8 mouse cellular contexts compared by ENCODE assay signal in genomic region chr8:95633262-95634062, GRCm38 (mm10). TPM values are rescaled to one million over a fixed set of nuclear protein-coding genes. Genes with fewer than 3 reads are reported as not detected.
DNase-seq lines count a peak whose midpoint lies in the region; ATAC-seq and TF ChIP-seq lines count a peak whose summit lies in the region.

Gene Gins3 (plus strand): TSS chr8:95633453.

- peaks cover 14% of the 10 kb centered on the region for H3K79me3 ChIP-seq in C2C12 (ENCODE audit: low read depth)

- H3K9ac ChIP-seq in heart, embryonic 13.5 days: peak within 1 kb of the TSS; percentile 89
- H3K9ac ChIP-seq in liver, embryonic 12.5 days: peak within 1 kb of the TSS; percentile 84
- H3K9ac ChIP-seq in stomach, embryonic 15.5 days: peak within 1 kb of the TSS; percentile 60

- TF ChIP-seq CTCF in C2C12 (IDR thresholded peaks at IDR 0.05; ENCODE audit: control insufficient read depth, insufficient read depth, insufficient read length): no peak
- TF ChIP-seq CTCF in brain, embryonic 14.5 days (IDR thresholded peaks at IDR 0.05; ENCODE audit: borderline replicate concordance, extremely low read depth, insufficient read depth, insufficient read length): no peak

- H3K4me2 ChIP-seq in heart, embryonic 13.5 days: peak within 1 kb of the TSS; percentile 81
- peak within 1 kb of the TSS; percentile 87 for H3K4me2 ChIP-seq in liver, embryonic 12.5 days
- H3K4me2 ChIP-seq in stomach, embryonic 15.5 days: peak within 1 kb of the TSS; percentile 78

- peak; percentile 98 for DNase-seq in brain, embryonic 14.5 days (ENCODE audit: low read depth)
- peak; percentile 95 for DNase-seq in kidney, postnatal 10 days
- DNase-seq in natural killer cell, adult 2 months (ENCODE audit: low spot score in 2 of 2): peak; percentile 82 to 87

- WGBS in heart, embryonic 13.5 days: under 1% methylated on average over 52 of the region's 52 CpGs
- WGBS in liver, embryonic 12.5 days (ENCODE audit: insufficient replicate concordance): under 1% methylated on average over 52 of the region's 52 CpGs
- under 1% methylated on average over 52 of the region's 52 CpGs for WGBS in stomach, embryonic 15.5 days

- no peak for TF ChIP-seq POLR2A in brain, embryonic 14.5 days (IDR thresholded peaks at IDR 0.05; ENCODE audit: borderline replicate concordance, extremely low read depth, insufficient read depth, insufficient read length, poor library complexity, severe bottlenecking)

- peak; percentile 61 for ATAC-seq in heart, embryonic 13.5 days (ENCODE audit: extremely low read depth, insufficient number of reproducible peaks, low FRiP score, low TSS enrichment)
- peak; percentile 93 for ATAC-seq in liver, embryonic 12.5 days
- ATAC-seq in stomach, embryonic 15.5 days (ENCODE audit: insufficient read depth, low FRiP score, low read depth): peak; percentile 93

- H3K27me3 ChIP-seq in C2C12 (ENCODE audit: control insufficient read depth, insufficient read depth, insufficient read length): no peaks in the 10 kb centered on the region
- no peaks in the 10 kb centered on the region; the same call in 1 of the 2 replicates for H3K27me3 ChIP-seq in erythroblast, embryonic 14.5 days (ENCODE audit: control insufficient read depth)
- 0 out of 2 replicates have a peak, but pooled peaks cover 6% of the 10 kb centered on the region for H3K27me3 ChIP-seq in heart, embryonic 13.5 days (replicated peaks)
- peaks cover 8% of the 10 kb centered on the region; the same call in 1 of the 2 replicates for H3K27me3 ChIP-seq in liver, embryonic 12.5 days (replicated peaks)
- 0 out of 2 replicates have a peak, but pooled peaks cover 3% of the 10 kb centered on the region for H3K27me3 ChIP-seq in stomach, embryonic 15.5 days (replicated peaks)

- peaks cover 4% of the 10 kb centered on the region for H3K36me3 ChIP-seq in C2C12 (ENCODE audit: control insufficient read depth, insufficient read depth)
- peaks cover 24% of the 10 kb centered on the region for H3K36me3 ChIP-seq in erythroblast, embryonic 14.5 days (ENCODE audit: control insufficient read depth)
- peaks cover 6% of the 10 kb centered on the region for H3K36me3 ChIP-seq in heart, embryonic 13.5 days
- H3K36me3 ChIP-seq in liver, embryonic 12.5 days: peaks cover 12% of the 10 kb centered on the region
- H3K36me3 ChIP-seq in stomach, embryonic 15.5 days: no peaks in the 10 kb centered on the region

- no peaks in the 10 kb centered on the region for H3K9me3 ChIP-seq in erythroblast, embryonic 14.5 days (ENCODE audit: control insufficient read depth, low read length)
- no peaks in the 10 kb centered on the region for H3K9me3 ChIP-seq in heart, embryonic 13.5 days
- no peaks in the 10 kb centered on the region for H3K9me3 ChIP-seq in liver, embryonic 12.5 days (replicated peaks)
- H3K9me3 ChIP-seq in stomach, embryonic 15.5 days: no peaks in the 10 kb centered on the region

- H3K27ac ChIP-seq in heart, embryonic 13.5 days (replicated peaks): peak within 1 kb of the TSS; percentile 61
- H3K27ac ChIP-seq in liver, embryonic 12.5 days: peak within 1 kb of the TSS; percentile 74
- no peak within 1 kb of the TSS for H3K27ac ChIP-seq in stomach, embryonic 15.5 days

- peaks cover 25% of the 10 kb centered on the region for H3K79me2 ChIP-seq in C2C12 (ENCODE audit: control insufficient read depth, insufficient read depth)

- H3K4me1 ChIP-seq in erythroblast, embryonic 14.5 days (ENCODE audit: control insufficient read depth): peaks cover 27% of the 10 kb centered on the region
- H3K4me1 ChIP-seq in heart, embryonic 13.5 days: peaks cover 10% of the 10 kb centered on the region
- peaks cover 22% of the 10 kb centered on the region for H3K4me1 ChIP-seq in liver, embryonic 12.5 days
- peaks cover 8% of the 10 kb centered on the region; the same call in 1 of the 2 replicates for H3K4me1 ChIP-seq in stomach, embryonic 15.5 days

- peak within 1 kb of the TSS; percentile 81 for H3ac ChIP-seq in C2C12 (ENCODE audit: control insufficient read depth, insufficient read length, low read depth)

- H3K4me3 ChIP-seq in C2C12 (ENCODE audit: insufficient read depth, poor library complexity, severe bottlenecking): peak within 1 kb of the TSS; percentile 74
- H3K4me3 ChIP-seq in erythroblast, embryonic 14.5 days (replicated peaks): peak within 1 kb of the TSS; percentile 81
- peak within 1 kb of the TSS; percentile 89 for H3K4me3 ChIP-seq in heart, embryonic 13.5 days
- peak within 1 kb of the TSS; percentile 88 for H3K4me3 ChIP-seq in liver, embryonic 12.5 days
- H3K4me3 ChIP-seq in stomach, embryonic 15.5 days (replicated peaks): peak within 1 kb of the TSS; percentile 89

TF ChIP-seq in C2C12, 6 proteins besides CTCF, POLR2A, EP300 and RAD21:
- TF ChIP-seq MAX (IDR thresholded peaks at IDR 0.05) (peak; percentile 71), MYOD1 (IDR thresholded peaks at IDR 0.05; ENCODE audit: control insufficient read depth, insufficient read length, low read depth) (no peak)

RNA-seq across cellular contexts. Expression of gene Gins3, which starts in this region (rescaled TPM):
- 8.3 TPM for polyA plus RNA-seq in C2C12 (2012; fragmentation: generic; extraction: Trizol)
- 4.6 and 6.2 TPM in 2 replicates for polyA plus RNA-seq in brain, embryonic 14.5 days (2012; rRNA removed)
- polyA plus RNA-seq in erythroblast, embryonic 14.5 days (2012): 0.51 and 0.52 TPM in 2 replicates
- 15.7 and 16.4 TPM in 2 replicates for polyA plus RNA-seq in heart, embryonic 13.5 days (2015; fragmentation: Nextera tagmentation; extraction: Ambion mirVana)
- polyA plus RNA-seq in liver, embryonic 12.5 days (2016; fragmentation: Nextera tagmentation; extraction: Ambion mirVana): 13.8 and 14.1 TPM in 2 replicates
- 16.4 and 17.7 TPM in 2 replicates for polyA plus RNA-seq in stomach, embryonic 15.5 days (2015; fragmentation: Nextera tagmentation; extraction: Ambion mirVana)
